Mouse (Mus musculus) stomach, embryonic 15.5 days (tissue): ENCODE measurements around the gene Mgarp. TPM values are rescaled to one million over a fixed set of nuclear protein-coding genes. Genes with fewer than 3 reads are reported as not detected.
"Not testable (repeated sequence)": the region's sequence is repeated elsewhere in the genome, so short reads cannot be mapped to it uniquely, and the experiment has no call there.

ENCODE experiments used
- ATAC-seq: fragments of 200-750 bp; cut with Nextera tagmentation; 2 replicates; pipeline ENCODE4 v1.8.0; 2017; ENCODE audit warnings: low read depth, moderate number of reproducible peaks, moderate TSS enrichment; ENCODE audit not compliant: insufficient read depth, low FRiP score
- H3K27ac ChIP-seq: fragments of 300-500 bp; sonication (generic); 2 replicates; pipeline ENCODE4 v1.5.1; 2015; ENCODE audit warnings: mild to moderate bottlenecking, inconsistent platforms
- H3K27me3 ChIP-seq: fragments of 300-500 bp; sonication (generic); replicated peaks from 2 replicates; pipeline ENCODE4 v1.6.1; 2015; ENCODE audit warnings: inconsistent platforms
- H3K36me3 ChIP-seq: fragments of 300-500 bp; sonication (generic); 2 replicates; pipeline ENCODE4 v1.6.1; 2015; ENCODE audit warnings: inconsistent platforms
- H3K4me1 ChIP-seq: fragments of 300-500 bp; sonication (generic); 2 replicates; pipeline ENCODE4 v1.6.1; 2015; ENCODE audit warnings: inconsistent platforms
- H3K4me2 ChIP-seq: fragments of 300-500 bp; sonication (generic); 2 replicates; pipeline ENCODE4 v1.6.1; 2015; ENCODE audit warnings: mild to moderate bottlenecking, inconsistent platforms
- H3K4me3 ChIP-seq: fragments of 300-500 bp; sonication (generic); replicated peaks from 2 replicates; pipeline ENCODE4 v1.5.1; 2015; ENCODE audit warnings: inconsistent platforms
- H3K9ac ChIP-seq: fragments of 300-500 bp; sonication (generic); 2 replicates; pipeline ENCODE4 v1.6.1; 2015; ENCODE audit warnings: inconsistent platforms
- H3K9me3 ChIP-seq: fragments of 300-500 bp; sonication (generic); 2 replicates; pipeline ENCODE4 v1.6.1; 2016; ENCODE audit warnings: inconsistent platforms
- WGBS: fragments of 180-500 bp; shearing (Covaris S2); methylation state at CpG from one replicate; pipeline ENCODE4 v1.1.7; 2015; 5-methylcytosine and 5-hydroxymethylcytosine counted together
- polyA plus RNA-seq: library from polyadenylated mRNA; unstranded; fragments of >200 nt; fragmentation: Nextera tagmentation; extraction: Ambion mirVana; gene quantifications from 2 replicates; pipeline ENCODE4 v1.2.1, GENCODE M21; 2015

Gene Mgarp
- 3.8 and 4.0 TPM in 2 replicates for polyA plus RNA-seq

- Histone ChIP-seq H3K4me3 (peak within 1 kb of the TSS; percentile 60), H3K36me3 (no peaks in the 10 kb centered on the region), H3K9ac (peak within 1 kb of the TSS; percentile 35; the same call in 1 of the 2 replicates), H3K4me2 (peak within 1 kb of the TSS; percentile 89), H3K9me3 (no peaks in the 10 kb centered on the region), H3K4me1 (peaks cover 3% of the 10 kb centered on the region; the same call in 1 of the 2 replicates), H3K27ac (no peak within 1 kb of the TSS; the same call in 1 of the 2 replicates), H3K27me3 (peaks cover 7% of the 10 kb centered on the region; the same call in 1 of the 2 replicates)
- WGBS, result 2% methylated on average over 41 of the region's 41 CpGs
- peak; percentile 83 for ATAC-seq
Measured at GRCm38 (mm10) chr3:51396219-51397068, at the start of gene Mgarp. Gene Mgarp, minus strand, starts transcription at chr3:51396738.

DNA sequence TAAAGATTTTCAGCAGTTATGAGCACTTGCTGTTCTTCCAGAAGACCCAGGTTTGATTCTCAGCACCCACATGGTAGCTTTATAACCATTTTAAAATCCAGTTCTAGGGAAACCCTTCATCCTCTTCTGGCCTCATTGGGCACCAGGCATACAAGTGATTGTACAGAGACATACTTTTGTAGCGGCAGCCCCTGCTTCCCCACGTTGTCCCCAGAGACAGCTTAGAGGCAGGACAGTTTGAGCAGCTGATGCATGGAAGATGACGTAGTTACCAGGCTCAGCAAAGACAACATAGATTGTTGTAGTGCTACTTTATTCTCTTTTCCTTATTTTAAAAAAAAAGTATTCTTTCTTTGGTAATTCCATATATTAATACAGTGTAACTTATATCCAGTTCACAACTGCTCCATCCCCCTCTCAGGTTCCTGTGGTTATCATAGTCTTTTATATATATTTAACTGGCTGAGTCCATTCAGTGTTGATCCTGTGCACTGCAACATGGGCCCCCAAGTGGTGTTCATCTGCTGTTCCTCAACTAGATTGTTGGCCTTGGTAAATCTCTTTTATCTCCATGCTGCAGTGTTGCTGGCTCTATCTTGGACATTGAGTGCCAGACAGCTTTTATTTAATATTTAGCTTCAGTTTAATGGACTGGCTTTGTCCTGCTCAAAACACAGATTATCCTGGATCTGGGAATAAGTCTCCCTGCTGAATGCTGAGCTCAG is 38.5 kb upstream of the Mgarp start:
- 88% methylated on average over 3 of the region's 3 CpGs for WGBS
- no peak for ATAC-seq

DNA sequence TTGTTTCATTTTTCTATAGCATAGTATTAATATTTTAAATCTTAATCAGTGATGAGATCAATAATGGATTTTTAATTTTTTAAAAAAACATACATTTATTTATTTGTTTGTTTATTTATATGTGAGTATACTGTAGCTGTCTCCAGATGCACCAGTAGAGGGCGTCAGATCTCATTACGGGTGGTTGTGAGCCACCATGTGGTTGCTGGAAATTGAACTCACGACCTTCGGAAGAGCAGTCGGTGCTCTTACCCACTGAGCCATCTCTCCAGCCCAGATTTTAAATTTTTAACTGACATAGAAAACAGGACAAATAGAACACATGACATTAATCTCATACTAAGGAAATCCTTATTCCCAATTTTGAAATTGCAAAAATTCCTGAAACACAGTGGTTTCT is 37.8 kb upstream of the Mgarp start:
- not testable (repeated sequence) for H3K9ac ChIP-seq, H3K27ac ChIP-seq, ATAC-seq, H3K4me2 ChIP-seq, H3K27me3 ChIP-seq, H3K36me3 ChIP-seq, H3K4me1 ChIP-seq, H3K9me3 ChIP-seq, H3K4me3 ChIP-seq
- 87% methylated on average over 5 of the region's 5 CpGs for WGBS

More for the DNA sequence above, 38.5 kb upstream of the Mgarp start:
- H3K4me1 ChIP-seq, result no peaks in the 10 kb centered on the region
- no peak overlapping the region for H3K4me3 ChIP-seq
- no peaks in the 10 kb centered on the region for H3K9me3 ChIP-seq
- peaks cover 4% of the 10 kb centered on the region; the same call in 1 of the 2 replicates for H3K36me3 ChIP-seq
- no peak overlapping the region for H3K27ac ChIP-seq
- H3K9ac ChIP-seq, result no peak overlapping the region
- no peak overlapping the region for H3K4me2 ChIP-seq
- no peaks in the 10 kb centered on the region for H3K27me3 ChIP-seq

DNA sequence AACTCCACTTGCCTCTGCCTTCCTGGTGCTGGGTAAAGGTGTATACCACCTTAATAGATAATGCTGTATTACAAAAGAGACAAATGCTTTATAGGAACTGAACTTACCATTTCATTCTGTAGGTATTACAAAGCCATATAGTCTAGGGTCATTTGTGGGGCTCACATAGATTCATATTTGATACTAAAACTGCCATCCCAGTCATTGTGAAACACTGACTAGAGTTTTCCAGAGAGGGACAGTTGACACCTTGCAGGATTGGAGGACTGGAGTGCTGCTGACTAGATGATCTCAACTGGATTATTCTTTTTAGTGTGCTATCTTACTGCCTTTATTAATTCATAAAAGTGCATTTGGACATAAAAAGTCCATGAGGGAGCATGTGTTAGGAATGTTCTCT is 28.9 kb upstream of the Mgarp start:
- H3K9me3 ChIP-seq, result no peaks in the 10 kb centered on the region
- no peak overlapping the region for H3K9ac ChIP-seq
- H3K27me3 ChIP-seq, result no peaks in the 10 kb centered on the region
- no peak overlapping the region for H3K4me2 ChIP-seq
- no peaks in the 10 kb centered on the region for H3K36me3 ChIP-seq
- H3K4me1 ChIP-seq, result no peaks in the 10 kb centered on the region
- no peak overlapping the region for H3K4me3 ChIP-seq
- no peak for ATAC-seq
- H3K27ac ChIP-seq, result no peak overlapping the region

GRCm38 (mm10) chr3:51421921-51422320 is 25.4 kb upstream of the Mgarp start:
- no peaks in the 10 kb centered on the region for H3K36me3 ChIP-seq
- H3K9ac ChIP-seq, result no peak overlapping the region
- H3K27ac ChIP-seq, result no peak overlapping the region
- no peak for ATAC-seq
- H3K9me3 ChIP-seq, result no peaks in the 10 kb centered on the region
- H3K4me2 ChIP-seq, result no peak overlapping the region
- H3K4me3 ChIP-seq, result no peak overlapping the region
- peaks cover 8% of the 10 kb centered on the region for H3K4me1 ChIP-seq
- 65% methylated on average over 3 of the region's 3 CpGs for WGBS
- H3K27me3 ChIP-seq, result no peaks in the 10 kb centered on the region

DNA sequence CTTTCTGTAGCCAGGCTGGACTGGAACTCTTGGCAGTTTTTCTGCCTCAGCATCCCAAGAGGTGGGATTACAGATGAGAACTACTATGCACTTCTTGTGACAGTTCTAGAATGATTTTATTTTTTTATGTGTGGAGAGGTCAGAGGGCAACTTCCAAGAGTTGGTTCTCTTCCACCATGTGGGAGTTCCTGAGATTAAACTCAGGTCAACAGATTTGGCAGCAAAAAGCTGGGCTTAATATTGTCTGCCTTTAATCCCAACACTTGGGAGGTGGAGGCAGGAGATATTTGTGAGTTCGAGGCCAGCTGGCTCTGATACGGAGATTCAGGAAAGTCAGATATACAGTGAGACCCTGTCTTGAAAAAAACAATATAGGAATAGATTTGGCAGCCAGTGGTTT is 21.4 kb upstream of the Mgarp start:
- Histone ChIP-seq H3K27me3 (no peaks in the 10 kb centered on the region), H3K4me3 (no peak overlapping the region; the same call in 1 of the 2 replicates), H3K4me2 (peak overlapping the region; percentile 29; the same call in 1 of the 2 replicates), H3K27ac (no peak overlapping the region), H3K4me1 (peaks cover 15% of the 10 kb centered on the region), H3K36me3 (no peaks in the 10 kb centered on the region), H3K9ac (no peak overlapping the region), H3K9me3 (no peaks in the 10 kb centered on the region)
- WGBS, result 48% methylated on average over 2 of the region's 2 CpGs
- no peak for ATAC-seq

GRCm38 (mm10) chr3:51417485-51417884 is 20.9 kb upstream of the Mgarp start:
- H3K9ac ChIP-seq, result no peak overlapping the region
- 45% methylated on average over 2 of the region's 2 CpGs for WGBS
- H3K9me3 ChIP-seq, result no peaks in the 10 kb centered on the region
- peaks cover 15% of the 10 kb centered on the region for H3K4me1 ChIP-seq
- H3K27ac ChIP-seq, result no peak overlapping the region
- H3K27me3 ChIP-seq, result no peaks in the 10 kb centered on the region
- no peak for ATAC-seq
- H3K4me3 ChIP-seq, result peak overlapping the region; percentile 94
- H3K36me3 ChIP-seq, result no peaks in the 10 kb centered on the region
- H3K4me2 ChIP-seq, result peak overlapping the region; percentile 66

DNA sequence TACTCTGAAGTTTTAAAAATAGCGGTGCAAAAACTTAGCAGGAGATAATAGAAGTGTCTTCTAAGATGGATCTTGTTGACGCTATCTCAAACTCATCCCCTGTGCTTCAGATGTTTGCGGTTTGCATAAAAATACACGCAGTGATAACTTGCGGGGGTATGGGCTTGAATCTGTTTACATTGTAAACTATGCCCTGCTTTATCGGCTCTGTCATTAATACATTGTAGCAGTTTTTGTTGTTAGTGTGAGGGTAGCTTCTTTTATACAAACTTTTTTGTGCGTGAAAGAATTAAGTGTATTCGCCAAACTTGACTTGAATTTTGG is 20.6 kb upstream of the Mgarp start:
- Histone ChIP-seq H3K27me3 (no peaks in the 10 kb centered on the region), H3K4me3 (peak overlapping the region; percentile 94), H3K27ac (peak overlapping the region; percentile 95), H3K9ac (peak overlapping the region; percentile 92), H3K4me1 (peaks cover 15% of the 10 kb centered on the region), H3K9me3 (no peaks in the 10 kb centered on the region), H3K4me2 (peak overlapping the region; percentile 66), H3K36me3 (no peaks in the 10 kb centered on the region)
- 8% methylated on average over 8 of the region's 8 CpGs for WGBS
- no peak for ATAC-seq

- H3K4me3 ChIP-seq, result peak overlapping the region; percentile 94
- no peaks in the 10 kb centered on the region for H3K9me3 ChIP-seq
- H3K9ac ChIP-seq, result peak overlapping the region; percentile 92
- H3K36me3 ChIP-seq, result no peaks in the 10 kb centered on the region
- H3K27ac ChIP-seq, result peak overlapping the region; percentile 95
- peak; percentile 44; the same call in 1 of the 2 replicates for ATAC-seq
- H3K4me1 ChIP-seq, result peaks cover 15% of the 10 kb centered on the region
- no peaks in the 10 kb centered on the region for H3K27me3 ChIP-seq
- peak overlapping the region; percentile 66 for H3K4me2 ChIP-seq
- under 1% methylated on average over 51 of the region's 68 CpGs for WGBS
Measured at GRCm38 (mm10) chr3:51416364-51417134, 20.0 kb upstream of the Mgarp start.

DNA sequence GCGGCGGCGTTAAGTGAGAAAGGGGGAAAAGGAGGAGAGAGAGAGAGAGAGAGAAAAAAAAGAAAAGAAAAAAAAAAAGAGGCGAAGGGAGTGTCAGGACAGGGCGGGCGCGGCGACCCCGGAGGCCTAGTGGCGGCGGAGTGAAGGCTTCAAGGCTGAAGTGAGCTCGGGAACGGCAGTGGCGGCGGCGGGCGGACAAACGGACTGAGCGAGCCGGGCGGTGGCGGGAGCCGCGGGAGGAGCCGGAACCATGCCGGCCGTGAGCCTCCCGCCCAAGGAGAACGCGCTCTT is 19.5 kb upstream of the Mgarp start:
- Histone ChIP-seq H3K9ac (peak overlapping the region; percentile 92), H3K9me3 (no peaks in the 10 kb centered on the region), H3K4me3 (peak overlapping the region; percentile 94), H3K36me3 (no peaks in the 10 kb centered on the region), H3K27ac (peak overlapping the region; percentile 95), H3K4me2 (peak overlapping the region; percentile 66), H3K27me3 (no peaks in the 10 kb centered on the region), H3K4me1 (peaks cover 15% of the 10 kb centered on the region)
- under 1% methylated on average over 30 of the region's 30 CpGs for WGBS
- peak; percentile 54 for ATAC-seq

GRCm38 (mm10) chr3:51415098-51416072 is 18.8 kb upstream of the Mgarp start, which contains the start of gene Naa15:
Gene Naa15, plus strand, starts transcription at chr3:51415148.
- H3K36me3 ChIP-seq, result no peaks in the 10 kb centered on the region
- H3K9ac ChIP-seq, result peak within 1 kb of the TSS; percentile 92
- H3K9me3 ChIP-seq, result no peaks in the 10 kb centered on the region
- peaks cover 15% of the 10 kb centered on the region for H3K4me1 ChIP-seq
- peak within 1 kb of the TSS; percentile 66 for H3K4me2 ChIP-seq
- WGBS, result 3% methylated on average over 43 of the region's 43 CpGs
- H3K27ac ChIP-seq, result peak within 1 kb of the TSS; percentile 95
- H3K27me3 ChIP-seq, result no peaks in the 10 kb centered on the region
- H3K4me3 ChIP-seq, result peak within 1 kb of the TSS; percentile 94
- peak; percentile 93 for ATAC-seq
